ENCODE assay signal across 9 mouse cellular contexts in genomic region chr10:128036746-128037425, GRCm38 (mm10). TPM values are rescaled to one million over a fixed set of nuclear protein-coding genes. Genes with fewer than 3 reads are reported as not detected.
DNase-seq lines count a peak whose midpoint lies in the region; ATAC-seq and TF ChIP-seq lines count a peak whose summit lies in the region.
"Had no signal": no experiment of that assay in that cellular context is flagged by ENCODE, and none has a peak within 500 bp of the region (broad histone marks: within the 10 kb centered on the region; RNA-seq: fewer than 3 reads in every experiment).

No protein-coding gene starts in this region.

- peak; percentile 20 for DNase-seq in right cerebral cortex, postnatal 14 days
- no peak for DNase-seq in right cerebral cortex, postnatal 36 days (ENCODE audit: low spot score in 2 of 2)
- peak; percentile 30 for DNase-seq in forelimb bud, embryonic 11.5 days (ENCODE audit: low read depth, low spot score)
- DNase-seq in hindbrain, embryonic 14.5 days (ENCODE audit: low spot score), result peak; percentile 30
- DNase-seq in limb, embryonic 14.5 days (ENCODE audit: low spot score), result peak; percentile 70
- DNase-seq in yolk sac, embryonic 10.5 days (ENCODE audit: low spot score), result peak; percentile 47

- ATAC-seq in hindbrain, embryonic 14.5 days (ENCODE audit: low FRiP score), result no peak
- peak; percentile 19; the same call in 1 of the 2 replicates for ATAC-seq in limb, embryonic 14.5 days (ENCODE audit: low FRiP score, low read depth)
- ATAC-seq in midbrain, embryonic 13.5 days, result no peak

- H3K36me3 ChIP-seq in hindbrain, embryonic 14.5 days (replicated peaks; ENCODE audit: control insufficient read depth, insufficient read depth), result peaks cover 41% of the 10 kb centered on the region
- peaks cover 35% of the 10 kb centered on the region for H3K36me3 ChIP-seq in limb, embryonic 14.5 days (ENCODE audit: control insufficient read depth, insufficient read depth, low read length)
- H3K36me3 ChIP-seq in midbrain, embryonic 13.5 days, result peaks cover 31% of the 10 kb centered on the region

- WGBS in hindbrain, embryonic 14.5 days, result 8% methylated on average over 10 of the region's 10 CpGs
- WGBS in limb, embryonic 14.5 days, result 5% methylated on average over 10 of the region's 10 CpGs
- WGBS in midbrain, embryonic 13.5 days, result 4% methylated on average over 10 of the region's 10 CpGs

- TF ChIP-seq POLR2A in limb, embryonic 14.5 days (IDR thresholded peaks at IDR 0.05; ENCODE audit: borderline replicate concordance, extremely low read depth, insufficient read depth, insufficient read length), result no peak

- peaks cover 10% of the 10 kb centered on the region for H3K4me1 ChIP-seq in brown adipose tissue, adult 24 weeks (ENCODE audit: control insufficient read depth, insufficient read depth, insufficient read length, low read length)
- H3K4me1 ChIP-seq in hindbrain, embryonic 14.5 days (replicated peaks; ENCODE audit: control insufficient read depth, insufficient read depth, low read length), result peaks cover 29% of the 10 kb centered on the region
- H3K4me1 ChIP-seq in limb, embryonic 14.5 days (ENCODE audit: control insufficient read depth, insufficient read depth, low read length), result peaks cover 26% of the 10 kb centered on the region
- H3K4me1 ChIP-seq in midbrain, embryonic 13.5 days (replicated peaks), result peaks cover 37% of the 10 kb centered on the region

- H3K9ac ChIP-seq in hindbrain, embryonic 14.5 days, result peak overlapping the region; percentile 98
- H3K9ac ChIP-seq in limb, embryonic 14.5 days (ENCODE audit: low read depth, low read length, severe bottlenecking), result peak overlapping the region; percentile 99
- peak overlapping the region; percentile 97 for H3K9ac ChIP-seq in midbrain, embryonic 13.5 days (replicated peaks)

- H3K4me2 ChIP-seq in hindbrain, embryonic 14.5 days (replicated peaks), result peak overlapping the region; percentile 98
- H3K4me2 ChIP-seq in limb, embryonic 14.5 days (replicated peaks; ENCODE audit: low read depth, low read length, severe bottlenecking), result peak overlapping the region; percentile 68
- H3K4me2 ChIP-seq in midbrain, embryonic 13.5 days (replicated peaks), result peak overlapping the region; percentile 90

- H3K4me3 ChIP-seq in brown adipose tissue, adult 24 weeks (ENCODE audit: insufficient read depth, low read depth, low read length), result peak overlapping the region; percentile 98
- H3K4me3 ChIP-seq in hindbrain, embryonic 14.5 days (replicated peaks; ENCODE audit: low read length), result peak overlapping the region; percentile 98
- H3K4me3 ChIP-seq in limb, embryonic 14.5 days (replicated peaks; ENCODE audit: low read length), result peak overlapping the region; percentile 97
- H3K4me3 ChIP-seq in midbrain, embryonic 13.5 days (replicated peaks), result peak overlapping the region; percentile 86

- no peaks in the 10 kb centered on the region for H3K27me3 ChIP-seq in hindbrain, embryonic 14.5 days (ENCODE audit: control insufficient read depth, insufficient read depth, low read length)
- no peaks in the 10 kb centered on the region for H3K27me3 ChIP-seq in limb, embryonic 14.5 days (ENCODE audit: control insufficient read depth, insufficient read depth, low read length)
- H3K27me3 ChIP-seq in midbrain, embryonic 13.5 days, result no peaks in the 10 kb centered on the region

- H3K9me3 ChIP-seq in hindbrain, embryonic 14.5 days (ENCODE audit: control insufficient read depth, low read length), result no peaks in the 10 kb centered on the region
- H3K9me3 ChIP-seq in limb, embryonic 14.5 days (ENCODE audit: control insufficient read depth, low read length), result no peaks in the 10 kb centered on the region
- no peaks in the 10 kb centered on the region for H3K9me3 ChIP-seq in midbrain, embryonic 13.5 days

- peak overlapping the region; percentile 98 for H3K27ac ChIP-seq in brown adipose tissue, adult 24 weeks (replicated peaks; ENCODE audit: low read depth, low read length)
- H3K27ac ChIP-seq in hindbrain, embryonic 14.5 days, result peak overlapping the region; percentile 93
- H3K27ac ChIP-seq in limb, embryonic 14.5 days (replicated peaks; ENCODE audit: low read depth, low read length), result peak overlapping the region; percentile 91
- peak overlapping the region; percentile 95; the same call in 1 of the 2 replicates for H3K27ac ChIP-seq in midbrain, embryonic 13.5 days

RNA-seq across cellular contexts. Expression of gene Naca, which starts 1.5 kb away (rescaled TPM):
- 592 and 593 TPM in 2 replicates for polyA plus RNA-seq in brown adipose tissue, adult 24 weeks (2012; ENCODE audit: insufficient read depth, insufficient read length, missing spikeins)
- polyA plus RNA-seq in hindbrain, embryonic 14.5 days (2014; fragmentation: Nextera tagmentation; extraction: Ambion mirVana), result 558 and 592 TPM in 2 replicates
- polyA plus RNA-seq in limb, embryonic 14.5 days (2012; rRNA removed), result 362 and 554 TPM in 2 replicates
- polyA plus RNA-seq in limb, embryonic 14.5 days (2014; fragmentation: Nextera tagmentation; extraction: Ambion mirVana), result 844 and 893 TPM in 2 replicates
- polyA plus RNA-seq in midbrain, embryonic 13.5 days (2015; fragmentation: Nextera tagmentation; extraction: Ambion mirVana), result 643 and 661 TPM in 2 replicates

RNA-seq across cellular contexts. Expression of gene Ptges3, which starts 21.9 kb away (rescaled TPM):
- 107 and 147 TPM in 2 replicates for polyA plus RNA-seq in brown adipose tissue, adult 24 weeks (2012; ENCODE audit: insufficient read depth, insufficient read length, missing spikeins)
- 393 and 410 TPM in 2 replicates for polyA plus RNA-seq in hindbrain, embryonic 14.5 days (2014; fragmentation: Nextera tagmentation; extraction: Ambion mirVana)
- 78.0 and 93.0 TPM in 2 replicates for polyA plus RNA-seq in limb, embryonic 14.5 days (2012; rRNA removed)
- 450 and 461 TPM in 2 replicates for polyA plus RNA-seq in limb, embryonic 14.5 days (2014; fragmentation: Nextera tagmentation; extraction: Ambion mirVana)
- 443 and 496 TPM in 2 replicates for polyA plus RNA-seq in midbrain, embryonic 13.5 days (2015; fragmentation: Nextera tagmentation; extraction: Ambion mirVana)

RNA-seq across cellular contexts. Expression of gene Prim1, which starts 21.9 kb away (rescaled TPM):
- polyA plus RNA-seq in brown adipose tissue, adult 24 weeks (2012; ENCODE audit: insufficient read depth, insufficient read length, missing spikeins), result 3.0 and 4.1 TPM in 2 replicates
- polyA plus RNA-seq in hindbrain, embryonic 14.5 days (2014; fragmentation: Nextera tagmentation; extraction: Ambion mirVana), result 36.9 and 39.3 TPM in 2 replicates
- polyA plus RNA-seq in limb, embryonic 14.5 days (2012; rRNA removed), result 47.6 and 59.5 TPM in 2 replicates
- 73.9 and 76.5 TPM in 2 replicates for polyA plus RNA-seq in limb, embryonic 14.5 days (2014; fragmentation: Nextera tagmentation; extraction: Ambion mirVana)
- 44.8 and 49.4 TPM in 2 replicates for polyA plus RNA-seq in midbrain, embryonic 13.5 days (2015; fragmentation: Nextera tagmentation; extraction: Ambion mirVana)

RNA-seq across cellular contexts. Expression of gene Hsd17b6, which starts 29.5 kb away (rescaled TPM):
- polyA plus RNA-seq in brown adipose tissue, adult 24 weeks (2012; ENCODE audit: insufficient read depth, insufficient read length, missing spikeins), result not detected in 2 replicates
- polyA plus RNA-seq in hindbrain, embryonic 14.5 days (2014; fragmentation: Nextera tagmentation; extraction: Ambion mirVana), result not detected in 2 replicates
- not detected in 2 replicates for polyA plus RNA-seq in limb, embryonic 14.5 days (2012; rRNA removed)
- not detected in 2 replicates for polyA plus RNA-seq in limb, embryonic 14.5 days (2014; fragmentation: Nextera tagmentation; extraction: Ambion mirVana)
- polyA plus RNA-seq in midbrain, embryonic 13.5 days (2015; fragmentation: Nextera tagmentation; extraction: Ambion mirVana), result not detected in 2 replicates
- polyA plus RNA-seq: gonadal fat pad, adult 2 months had no signal

RNA-seq across cellular contexts. Expression of gene Atp5b, which starts 46.2 kb away (rescaled TPM):
- polyA plus RNA-seq in brown adipose tissue, adult 24 weeks (2012; ENCODE audit: insufficient read depth, insufficient read length, missing spikeins), result 9,036 and 9,352 TPM in 2 replicates
- 2,242 and 2,471 TPM in 2 replicates for polyA plus RNA-seq in hindbrain, embryonic 14.5 days (2014; fragmentation: Nextera tagmentation; extraction: Ambion mirVana)
- polyA plus RNA-seq in limb, embryonic 14.5 days (2012; rRNA removed), result 1,269 and 2,071 TPM in 2 replicates
- 1,908 and 2,011 TPM in 2 replicates for polyA plus RNA-seq in limb, embryonic 14.5 days (2014; fragmentation: Nextera tagmentation; extraction: Ambion mirVana)
- polyA plus RNA-seq in midbrain, embryonic 13.5 days (2015; fragmentation: Nextera tagmentation; extraction: Ambion mirVana), result 2,005 and 2,018 TPM in 2 replicates

Comparison
In these comparisons a context has a peak if more than half of its experiments do, and no peak if none do; other contexts are left out.
1. DNase-seq: peak in right cerebral cortex, postnatal 14 days (single experiment), forelimb bud, embryonic 11.5 days (single experiment), hindbrain, embryonic 14.5 days (single experiment), limb, embryonic 14.5 days (single experiment) and yolk sac, embryonic 10.5 days (single experiment); none in right cerebral cortex, postnatal 36 days (0 of 2).
2. Peak in every context shown above with its lines, with median percentiles within 50 percentile points of each other: H3K27ac ChIP-seq, H3K4me3 ChIP-seq, H3K4me2 ChIP-seq and H3K9ac ChIP-seq.